Mouse (Mus musculus): ENCODE measurements around the gene Tbc1d5.

Gene Tbc1d5

DNA sequence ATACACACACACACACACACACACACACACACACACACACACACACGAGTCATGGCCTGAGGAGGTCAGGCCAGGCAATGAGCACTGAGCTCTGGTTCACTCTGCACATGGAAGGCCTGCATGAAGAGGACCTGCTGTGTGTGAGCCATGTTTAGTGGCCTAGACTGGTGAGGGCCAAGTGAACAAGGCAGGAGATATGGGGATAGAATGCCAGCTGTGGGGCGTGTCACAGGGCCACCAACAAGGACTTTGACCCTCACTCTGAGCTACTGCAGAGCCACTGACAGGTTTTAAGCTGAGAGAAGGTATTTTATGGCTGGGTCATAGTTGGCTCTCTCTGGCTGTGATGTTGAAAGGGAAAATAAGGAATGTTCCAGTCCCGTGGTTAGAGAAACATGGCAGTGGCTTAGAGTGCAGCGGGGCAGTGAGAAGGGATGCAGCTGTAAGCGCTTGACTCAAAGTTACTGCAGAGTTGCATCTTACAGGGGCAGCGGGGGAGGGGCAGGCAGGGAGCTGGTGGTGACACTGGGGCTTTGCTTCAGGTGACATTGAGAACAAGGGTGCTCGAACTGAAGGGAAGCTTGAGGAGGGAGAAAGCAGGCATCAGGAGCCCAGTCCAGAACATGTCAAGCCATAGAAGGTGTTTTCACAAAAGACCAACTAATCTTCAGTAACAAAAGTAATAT is 494.0 kb downstream of the Tbc1d5 start:
- DNase-seq (ENCODE audit: low read depth in 2 of 2, low spot score in 2 of 2), result no peak
